Mouse (Mus musculus): ENCODE measurements around the gene Plxnd1.

- TF ChIP-seq POLR2A (IDR thresholded peaks at IDR 0.05; ENCODE audit: low read depth, low read length), result no peak
- TF ChIP-seq CTCF (conservative IDR thresholded peaks at IDR 0.05; ENCODE audit: insufficient read depth, insufficient read length, low read depth, low read length), result no peak
Observed at GRCm38 (mm10) chr6:115990056-115990455, 4.7 kb downstream of the Plxnd1 start.
